Mouse (Mus musculus) G1E (cell line): ENCODE results near the gene Dnah10.

Source experiments
- CTCF ChIP-seq: IDR thresholded peaks from 2 replicates; pipeline ENCODE4 v1.5.1; 2012; ENCODE audit warnings: low read depth, low read length, inconsistent platforms, mixed read lengths
- GATA1 ChIP-seq: IDR thresholded peaks from 2 replicates; pipeline ENCODE4 v1.6.1; 2012; ENCODE audit warnings: borderline replicate concordance, low read length, inconsistent platforms, mixed read lengths

DNA sequence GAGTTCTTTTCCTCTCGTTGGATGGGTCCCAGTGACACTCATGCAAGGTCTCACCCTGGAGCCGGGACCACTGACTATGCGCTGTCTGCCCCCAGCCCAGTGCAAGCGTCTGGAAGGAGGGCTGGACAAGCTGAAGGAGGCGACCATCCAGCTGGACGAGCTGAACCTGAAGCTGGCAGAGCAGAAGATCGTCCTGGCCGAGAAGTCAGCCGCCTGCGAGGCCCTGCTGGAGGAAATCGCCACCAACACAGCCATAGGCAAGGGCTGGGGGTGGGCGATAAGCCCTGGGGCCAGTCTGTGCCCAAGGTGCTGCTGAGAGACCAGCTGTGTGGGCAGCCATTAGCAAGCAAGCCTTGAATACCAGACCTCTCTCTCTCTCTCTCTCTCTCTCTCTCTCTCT lies 87.6 kb downstream of the Dnah10 start:
- TF ChIP-seq CTCF: no peak
- TF ChIP-seq GATA1: no peak
